Mouse (Mus musculus) myocyte (in vitro differentiated cells): ENCODE results near the gene Brd4. TPM values are rescaled to one million over a fixed set of nuclear protein-coding genes. Genes with fewer than 3 reads are reported as not detected.

Experiments used
- H3K27me3 ChIP-seq: one replicate; pipeline ENCODE4 v1.6.1; 2011; ENCODE audit not compliant: control insufficient read depth, insufficient read depth, insufficient read length
- H3K36me3 ChIP-seq: one replicate; pipeline ENCODE4 v1.6.1; 2011; ENCODE audit not compliant: control insufficient read depth, insufficient read depth
- H3K4me2 ChIP-seq: one replicate; pipeline ENCODE4 v1.6.1; 2011; ENCODE audit warnings: low read depth, control low read depth
- H3K4me3 ChIP-seq: one replicate; pipeline ENCODE4 v1.5.1; 2011; ENCODE audit warnings: mild to moderate bottlenecking, control low read depth, moderate library complexity
- H3K79me2 ChIP-seq: one replicate; pipeline ENCODE4 v1.6.1; 2011; ENCODE audit not compliant: control insufficient read depth, insufficient read depth
- H3ac ChIP-seq: one replicate; pipeline ENCODE4 v1.6.1; 2011; ENCODE audit not compliant: control insufficient read depth, insufficient read length
- CEBPB ChIP-seq: IDR thresholded peaks from 2 replicates; pipeline ENCODE4 v1.6.1; 2011; ENCODE audit warnings: mild to moderate bottlenecking, moderate library complexity; ENCODE audit not compliant: poor library complexity, insufficient read depth, severe bottlenecking
- E2F4 ChIP-seq: IDR thresholded peaks from one replicate; pipeline ENCODE4 v1.6.1; 2011; ENCODE audit warnings: mild to moderate bottlenecking, control low read depth, moderate library complexity; ENCODE audit not compliant: insufficient read depth
- MAX ChIP-seq: IDR thresholded peaks from one replicate; pipeline ENCODE4 v1.6.1; 2011; ENCODE audit warnings: low read depth, mild to moderate bottlenecking, control low read depth
- MYOD1 ChIP-seq, 3 experiments: IDR thresholded peaks; one replicate each; pipeline ENCODE4 v1.6.1; 2011; ENCODE audit warnings: control low read depth in 2 of 3, low read depth in 2 of 3, mild to moderate bottlenecking in 2 of 3, moderate library complexity in 1 of 3; ENCODE audit not compliant: insufficient read length in 2 of 3, control insufficient read depth in 1 of 3
- MYOG ChIP-seq, 3 experiments: IDR thresholded peaks; one replicate each; pipeline ENCODE4 v1.6.1; 2011; ENCODE audit warnings: control low read depth in 2 of 3, low read depth in 2 of 3, mild to moderate bottlenecking in 2 of 3; ENCODE audit not compliant: insufficient read length in 2 of 3, control insufficient read depth in 1 of 3, insufficient read depth in 1 of 3
- POLR2A ChIP-seq: IDR thresholded peaks from one replicate; pipeline ENCODE4 v1.6.1; 2011; ENCODE audit warnings: low read depth, mild to moderate bottlenecking, control low read depth, moderate library complexity; ENCODE audit not compliant: insufficient read length
- POLR2AphosphoS2 ChIP-seq: IDR thresholded peaks from one replicate; pipeline ENCODE4 v1.6.1; 2011; ENCODE audit warnings: low read depth, control low read depth; ENCODE audit not compliant: insufficient read length
- REST ChIP-seq: IDR thresholded peaks from one replicate; pipeline ENCODE4 v1.6.1; 2011; ENCODE audit warnings: mild to moderate bottlenecking, control low read depth, moderate library complexity; ENCODE audit not compliant: insufficient read depth, insufficient read length
- SRF ChIP-seq: IDR thresholded peaks from one replicate; pipeline ENCODE4 v1.6.1; 2011; ENCODE audit warnings: low read depth; ENCODE audit not compliant: control insufficient read depth, insufficient read length
- TCF12 ChIP-seq: IDR thresholded peaks from one replicate; pipeline ENCODE4 v1.6.1; 2011; ENCODE audit warnings: mild to moderate bottlenecking, control low read depth; ENCODE audit not compliant: poor library complexity, insufficient read depth, severe bottlenecking
- TCF3 ChIP-seq: IDR thresholded peaks from one replicate; pipeline ENCODE4 v1.6.1; 2011; ENCODE audit warnings: low read depth, control low read depth; ENCODE audit not compliant: insufficient read length
- USF1 ChIP-seq: IDR thresholded peaks from one replicate; pipeline ENCODE4 v1.6.1; 2011; ENCODE audit warnings: low read depth, mild to moderate bottlenecking, control low read depth, moderate library complexity
- polyA plus RNA-seq: library from polyadenylated mRNA; unstranded; fragments of >200 nt; fragmentation: generic; extraction: Trizol; gene quantifications from one replicate; pipeline ENCODE4 v1.2.1, GENCODE M21; 2012; ENCODE audit warnings: missing spikeins

Gene Brd4
- polyA plus RNA-seq, 1 experiment: 54.3 TPM

GRCm38 (mm10) chr17:32283341-32283740, 1.2 kb downstream of the Brd4 start:
- Histone ChIP-seq H3K27me3 (no peaks in the 10 kb centered on the region), H3K4me3 (peak overlapping the region; percentile 87), H3ac (peak overlapping the region; percentile 91), H3K79me2 (peaks cover 73% of the 10 kb centered on the region), H3K4me2 (peak overlapping the region; percentile 81), H3K36me3 (no peaks in the 10 kb centered on the region)
- TF ChIP-seq USF1 (peak; percentile 30), E2F4 (no peak)

GRCm38 (mm10) chr17:32281611-32282310, 2.8 kb downstream of the Brd4 start:
- Histone ChIP-seq H3K4me2 (peak overlapping the region; percentile 44), H3K79me2 (peaks cover 86% of the 10 kb centered on the region), H3ac (no peak overlapping the region), H3K27me3 (no peaks in the 10 kb centered on the region), H3K36me3 (no peaks in the 10 kb centered on the region), H3K4me3 (no peak overlapping the region)
- TF ChIP-seq TCF3: no peak
- TF ChIP-seq MYOD1 (IDR thresholded peaks at IDR 0.05; ENCODE audit: control insufficient read depth in 1 of 3, insufficient read length in 2 of 3, low read depth in 2 of 3): no peak
- TF ChIP-seq TCF12: no peak
- no peak for TF ChIP-seq CEBPB
- TF ChIP-seq USF1: no peak
- TF ChIP-seq SRF: no peak
- TF ChIP-seq POLR2AphosphoS2: no peak
- no peak for TF ChIP-seq REST
- TF ChIP-seq POLR2A: no peak
- no peak for TF ChIP-seq MYOG (IDR thresholded peaks at IDR 0.05; ENCODE audit: control insufficient read depth in 1 of 3, insufficient read depth in 1 of 3, insufficient read length in 2 of 3, low read depth in 2 of 3)
- TF ChIP-seq MAX: no peak
- no peak for TF ChIP-seq E2F4

GRCm38 (mm10) chr17:32281126-32281525, 3.4 kb downstream of the Brd4 start:
- TF ChIP-seq POLR2A (no peak), TCF3 (no peak), MYOD1 (IDR thresholded peaks at IDR 0.05; ENCODE audit: control insufficient read depth in 1 of 3, insufficient read length in 2 of 3, low read depth in 2 of 3) (no peak), SRF (no peak), MYOG (IDR thresholded peaks at IDR 0.05; ENCODE audit: control insufficient read depth in 1 of 3, insufficient read depth in 1 of 3, insufficient read length in 2 of 3, low read depth in 2 of 3) (no peak), USF1 (no peak), TCF12 (no peak), MAX (no peak), CEBPB (no peak), E2F4 (no peak), REST (no peak), POLR2AphosphoS2 (no peak)
- Histone ChIP-seq H3K27me3 (no peaks in the 10 kb centered on the region), H3K4me2 (peak overlapping the region; percentile 44), H3K79me2 (peaks cover 92% of the 10 kb centered on the region), H3K36me3 (no peaks in the 10 kb centered on the region), H3K4me3 (no peak overlapping the region), H3ac (no peak overlapping the region)

- Histone ChIP-seq H3K36me3 (no peaks in the 10 kb centered on the region), H3K27me3 (no peaks in the 10 kb centered on the region), H3K79me2 (peaks cover 93% of the 10 kb centered on the region), H3K4me3 (no peak overlapping the region), H3ac (no peak overlapping the region), H3K4me2 (no peak overlapping the region)
- TF ChIP-seq MYOG (IDR thresholded peaks at IDR 0.05; ENCODE audit: control insufficient read depth in 1 of 3, insufficient read depth in 1 of 3, insufficient read length in 2 of 3, low read depth in 2 of 3) (no peak), SRF (no peak), REST (no peak), POLR2A (no peak), MYOD1 (IDR thresholded peaks at IDR 0.05; ENCODE audit: control insufficient read depth in 1 of 3, insufficient read length in 2 of 3, low read depth in 2 of 3) (no peak), USF1 (no peak), MAX (no peak), CEBPB (no peak), E2F4 (no peak), POLR2AphosphoS2 (no peak), TCF12 (no peak), TCF3 (no peak)
Observed at GRCm38 (mm10) chr17:32280575-32280974, 3.9 kb downstream of the Brd4 start.

- Histone ChIP-seq H3K27me3 (no peaks in the 10 kb centered on the region), H3K4me3 (no peak overlapping the region), H3K79me2 (peaks cover 100% of the 10 kb centered on the region), H3K36me3 (no peaks in the 10 kb centered on the region), H3K4me2 (no peak overlapping the region), H3ac (no peak overlapping the region)
- no peak for TF ChIP-seq MYOD1 (IDR thresholded peaks at IDR 0.05; ENCODE audit: control insufficient read depth in 1 of 3, insufficient read length in 2 of 3, low read depth in 2 of 3)
- TF ChIP-seq SRF: no peak
- no peak for TF ChIP-seq E2F4
- no peak for TF ChIP-seq MYOG (IDR thresholded peaks at IDR 0.05; ENCODE audit: control insufficient read depth in 1 of 3, insufficient read depth in 1 of 3, insufficient read length in 2 of 3, low read depth in 2 of 3)
- TF ChIP-seq USF1: no peak
- no peak for TF ChIP-seq TCF12
- no peak for TF ChIP-seq POLR2A
- no peak for TF ChIP-seq POLR2AphosphoS2
- TF ChIP-seq TCF3: no peak
- TF ChIP-seq MAX: no peak
- TF ChIP-seq CEBPB: no peak
- TF ChIP-seq REST: no peak
Observed at GRCm38 (mm10) chr17:32277201-32277600, 7.3 kb downstream of the Brd4 start.
